Mouse (Mus musculus): Measurements from ENCODE around the gene E2f7.

The E2f7 gene

GRCm38 (mm10) chr10:110744686-110745639, at the start of gene E2f7:
Gene E2f7 (plus strand): TSS chr10:110745439.
- peak; percentile 97 for DNase-seq (ENCODE audit: low spot score)

GRCm38 (mm10) chr10:110701276-110701675, 44.0 kb upstream of the E2f7 start:
- no peak for DNase-seq (ENCODE audit: low spot score)

GRCm38 (mm10) chr10:110705672-110706071, 39.6 kb upstream of the E2f7 start:
- peak; percentile 45 for DNase-seq (ENCODE audit: low spot score)

- DNase-seq (ENCODE audit: low spot score) = peak; percentile 24
These were observed 37.7 kb upstream of the E2f7 start for GRCm38 (mm10) chr10:110707390-110708113.

- no peak for DNase-seq (ENCODE audit: low spot score)
These were observed 28.4 kb upstream of the E2f7 start for GRCm38 (mm10) chr10:110716887-110717286.

GRCm38 (mm10) chr10:110726431-110726830, 18.8 kb upstream of the E2f7 start:
- no peak for DNase-seq (ENCODE audit: low spot score)

- peak; percentile 82 for DNase-seq (ENCODE audit: low spot score)
These were observed 17.4 kb upstream of the E2f7 start for GRCm38 (mm10) chr10:110727816-110728215.

GRCm38 (mm10) chr10:110733343-110733742, 11.9 kb upstream of the E2f7 start:
- DNase-seq (ENCODE audit: low spot score) = peak; percentile 83

GRCm38 (mm10) chr10:110743701-110744100, 1.5 kb upstream of the E2f7 start:
- no peak for DNase-seq (ENCODE audit: low spot score)

GRCm38 (mm10) chr10:110744120-110744519, 1.1 kb upstream of the E2f7 start:
- peak; percentile 26 for DNase-seq (ENCODE audit: low spot score)

- DNase-seq (ENCODE audit: low spot score) = peak; percentile 71
These were observed 397 bp downstream of the E2f7 start for GRCm38 (mm10) chr10:110745640-110746032.

- DNase-seq (ENCODE audit: low spot score) = no peak
These were observed 3.8 kb downstream of the E2f7 start for GRCm38 (mm10) chr10:110749081-110749480.

GRCm38 (mm10) chr10:110749510-110750305, 4.5 kb downstream of the E2f7 start:
- DNase-seq (ENCODE audit: low spot score) = no peak

- no peak for DNase-seq (ENCODE audit: low spot score)
These were observed 7.6 kb downstream of the E2f7 start for GRCm38 (mm10) chr10:110752849-110753248.

- no peak for DNase-seq (ENCODE audit: low spot score)
These were observed 10.3 kb downstream of the E2f7 start for GRCm38 (mm10) chr10:110755556-110755955.

GRCm38 (mm10) chr10:110756271-110756793, 11.1 kb downstream of the E2f7 start:
- no peak for DNase-seq (ENCODE audit: low spot score)

- peak; percentile 79 for DNase-seq (ENCODE audit: low spot score)
These were observed 15.3 kb downstream of the E2f7 start for GRCm38 (mm10) chr10:110760552-110760951.

GRCm38 (mm10) chr10:110762134-110762884, 17.1 kb downstream of the E2f7 start:
- DNase-seq (ENCODE audit: low spot score) = peak; percentile 15

GRCm38 (mm10) chr10:110763416-110763815, 18.2 kb downstream of the E2f7 start:
- no peak for DNase-seq (ENCODE audit: low spot score)

GRCm38 (mm10) chr10:110769538-110769937, 24.3 kb downstream of the E2f7 start:
- DNase-seq (ENCODE audit: low spot score) = no peak

GRCm38 (mm10) chr10:110773201-110773600, 28.0 kb downstream of the E2f7 start:
- DNase-seq (ENCODE audit: low spot score) = no peak

Data from embryo, embryonic 10.5 days (tissue).